ENCODE assay signal across 33 mouse cellular contexts in the genomic region with DNA sequence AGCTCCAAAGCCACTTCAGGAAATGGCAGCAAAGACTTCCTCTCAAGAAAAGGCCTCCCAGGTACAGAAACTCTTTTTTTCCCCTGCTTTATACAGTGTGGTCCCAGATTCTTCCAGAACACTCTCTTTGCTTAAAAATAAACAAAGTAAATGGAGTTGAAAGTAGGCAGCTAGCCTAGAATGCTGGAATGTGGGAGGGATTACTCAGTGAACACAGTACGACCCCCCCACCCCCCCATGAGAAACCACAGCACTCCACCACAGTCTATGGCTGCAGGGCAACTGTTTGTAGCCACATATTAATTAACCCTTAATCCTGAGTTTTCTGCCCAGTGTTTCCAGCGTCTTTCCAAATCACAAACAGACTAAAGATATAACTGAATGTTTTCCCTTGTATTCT. TPM values are rescaled to one million over a fixed set of nuclear protein-coding genes. Genes with fewer than 3 reads are reported as not detected.
A peak's percentile ranks its signal among the peaks of the same experiment; 100 is the strongest.
DNase-seq lines count a peak whose midpoint lies in the region; ATAC-seq and TF ChIP-seq lines count a peak whose summit lies in the region.
"Had no signal": no experiment of that assay in that cellular context is flagged by ENCODE, and none has a peak within 500 bp of the region (broad histone marks: within the 10 kb centered on the region; RNA-seq: fewer than 3 reads in every experiment).

No protein-coding gene starts in this region.

- no peak overlapping the region for H3K4me2 ChIP-seq in kidney, embryonic 15.5 days
- H3K4me2 ChIP-seq: forebrain, embryonic 15.5 days; heart, embryonic 12.5 days; hindbrain, embryonic 14.5 days; limb, embryonic 15.5 days; liver, embryonic 15.5 days; midbrain, embryonic 12.5 days had no signal

- H3K27me3 ChIP-seq in kidney, embryonic 15.5 days = no peaks in the 10 kb centered on the region
- H3K27me3 ChIP-seq: CH12.LX; forebrain, embryonic 15.5 days; heart, embryonic 12.5 days; limb, embryonic 15.5 days; liver, embryonic 15.5 days; megakaryocyte, embryonic 14.5 days; midbrain, embryonic 12.5 days had no signal

- H3K27ac ChIP-seq in kidney, embryonic 15.5 days = 0 out of 2 replicates have a peak overlapping the region, but pooled peaks have one; percentile 22
- 0 out of 2 replicates have a peak overlapping the region, but pooled peaks have one; percentile 7 for H3K27ac ChIP-seq in embryonic fibroblast, embryonic 13.5 days (ENCODE audit: insufficient read depth, low read length)
- H3K27ac ChIP-seq: forebrain, embryonic 10.5 days; forebrain, embryonic 15.5 days; heart, adult 2 months; kidney, postnatal 0 days; limb, embryonic 10.5 days; limb, embryonic 15.5 days; liver, embryonic 15.5 days; midbrain, embryonic 12.5 days had no signal

- no peak for ATAC-seq in kidney, embryonic 15.5 days (replicated peaks; ENCODE audit: low FRiP score)
- ATAC-seq: forebrain, embryonic 15.5 days had no signal

- H3K36me3 ChIP-seq in kidney, embryonic 15.5 days = no peaks in the 10 kb centered on the region
- H3K36me3 ChIP-seq: forebrain, embryonic 10.5 days; forebrain, embryonic 15.5 days; heart, embryonic 12.5 days; limb, embryonic 10.5 days; limb, embryonic 15.5 days; liver, embryonic 15.5 days; midbrain, embryonic 12.5 days had no signal

- WGBS in kidney, embryonic 15.5 days = 27% methylated on average over 2 of the region's 2 CpGs

- no peak for DNase-seq in kidney, adult 18-20 months
- peak; percentile 14 for DNase-seq in lung, postnatal 10 days
- no peak for DNase-seq in lung, postnatal 36 days
- DNase-seq in Muller cell, postnatal 12 days (ENCODE audit: inconsistent ontology term) = peak; percentile 78
- no peak for DNase-seq in adrenal gland, postnatal 10 days
- DNase-seq: adrenal gland, postnatal 25 days; cerebellum, adult 18-20 months; cerebellum, postnatal 10 days; heart, adult 2 months; heart, postnatal 4 days; kidney, adult 2 months; kidney, postnatal 4 days; layer of hippocampus, postnatal 36 days; right cerebral cortex, postnatal 25 days; spleen, adult 18-20 months; thymus, postnatal 14 days had no signal

- no peak for TF ChIP-seq CTCF in embryonic fibroblast, embryonic 13.5 days (IDR thresholded peaks at IDR 0.05; ENCODE audit: borderline replicate concordance, insufficient read depth, low read length)

- H3K4me3 ChIP-seq in kidney, embryonic 15.5 days (replicated peaks) = no peak overlapping the region
- no peak overlapping the region for H3K4me3 ChIP-seq in embryonic fibroblast, embryonic 13.5 days (ENCODE audit: insufficient read depth, low read length)
- H3K4me3 ChIP-seq: forebrain, embryonic 10.5 days; forebrain, embryonic 15.5 days; heart, adult 2 months; heart, embryonic 12.5 days; limb, embryonic 10.5 days; limb, embryonic 15.5 days; liver, embryonic 15.5 days; megakaryocyte, embryonic 14.5 days; midbrain, embryonic 12.5 days had no signal

- no peak for TF ChIP-seq POLR2A in embryonic fibroblast, embryonic 13.5 days (IDR thresholded peaks at IDR 0.05; ENCODE audit: low read depth, low read length)

- H3K9ac ChIP-seq in kidney, embryonic 15.5 days = no peak overlapping the region
- H3K9ac ChIP-seq: forebrain, embryonic 15.5 days; heart, embryonic 12.5 days; hindbrain, embryonic 14.5 days; limb, embryonic 15.5 days; liver, embryonic 15.5 days; midbrain, embryonic 12.5 days had no signal

- H3K4me1 ChIP-seq in kidney, embryonic 15.5 days = peaks cover 6% of the 10 kb centered on the region
- H3K4me1 ChIP-seq in embryonic fibroblast, embryonic 13.5 days (ENCODE audit: control insufficient read depth, insufficient read depth, low read length) = peaks cover 3% of the 10 kb centered on the region; the same call in 1 of the 2 replicates
- H3K4me1 ChIP-seq: forebrain, embryonic 15.5 days; heart, embryonic 12.5 days; liver, embryonic 15.5 days; megakaryocyte, embryonic 14.5 days had no signal

- H3K9me3 ChIP-seq in kidney, embryonic 15.5 days (replicated peaks) = no peaks in the 10 kb centered on the region
- H3K9me3 ChIP-seq: forebrain, embryonic 10.5 days; forebrain, embryonic 15.5 days; heart, embryonic 12.5 days; limb, embryonic 10.5 days; limb, embryonic 15.5 days; liver, embryonic 15.5 days; megakaryocyte, embryonic 14.5 days; midbrain, embryonic 12.5 days had no signal

RNA-seq across cellular contexts. Expression of a gene that starts 25.8 kb away (rescaled TPM):
- 0.58 and 0.70 TPM in 2 replicates for polyA plus RNA-seq in kidney, embryonic 15.5 days (2015; fragmentation: Nextera tagmentation; extraction: Ambion mirVana)
- polyA plus RNA-seq in embryonic fibroblast, embryonic 13.5 days (2011; ENCODE audit: insufficient read length, low read depth, missing spikeins) = 2.3 and 4.2 TPM in 2 replicates
- total RNA-seq in adrenal gland, postnatal 10 days (2021) = 1 to 10 TPM; 2.7 to 3.2 TPM
- total RNA-seq: CH12.LX; common myeloid progenitor, adult 5-6 weeks; monocyte, adult 5-6 weeks; neutrophil, adult 5-6 weeks had no signal
- polyA plus RNA-seq: C2C12 had no signal

Comparison
In these comparisons a context has a peak if more than half of its experiments do, and no peak if none do; other contexts are left out.
1. DNase-seq: peak in lung, postnatal 10 days (single experiment) and Muller cell, postnatal 12 days (single experiment); none in kidney, adult 18-20 months (single experiment), lung, postnatal 36 days (single experiment) and adrenal gland, postnatal 10 days (single experiment).